Mouse (Mus musculus) limb, embryonic 13.5 days (tissue): ENCODE results near the gene Kcnj9. TPM values are rescaled to one million over a fixed set of nuclear protein-coding genes. Genes with fewer than 3 reads are reported as not detected.

Source experiments
- ATAC-seq: fragments of 200-750 bp; cut with Nextera tagmentation; 2 replicates; pipeline ENCODE4 v1.8.0; 2017; ENCODE audit warnings: low read depth, moderate number of reproducible peaks, moderate TSS enrichment; ENCODE audit not compliant: low FRiP score
- H3K27ac ChIP-seq: fragments of 300-500 bp; sonication (generic); 2 replicates; pipeline ENCODE4 v1.5.1; 2015; ENCODE audit warnings: inconsistent platforms, mild to moderate bottlenecking, moderate library complexity
- H3K27me3 ChIP-seq: fragments of 300-500 bp; sonication (generic); 2 replicates; pipeline ENCODE4 v1.6.1; 2015; ENCODE audit warnings: mild to moderate bottlenecking, inconsistent platforms
- H3K36me3 ChIP-seq: fragments of 300-500 bp; sonication (generic); 2 replicates; pipeline ENCODE4 v1.6.1; 2015; ENCODE audit warnings: inconsistent platforms, mild to moderate bottlenecking, moderate library complexity
- H3K4me1 ChIP-seq: fragments of 300-500 bp; sonication (generic); 2 replicates; pipeline ENCODE4 v1.6.1; 2015; ENCODE audit warnings: inconsistent platforms
- H3K4me2 ChIP-seq: fragments of 300-500 bp; sonication (generic); replicated peaks from 2 replicates; pipeline ENCODE4 v1.6.1; 2015; ENCODE audit warnings: inconsistent platforms, mild to moderate bottlenecking, moderate library complexity
- H3K4me3 ChIP-seq: fragments of 300-500 bp; sonication (generic); 2 replicates; pipeline ENCODE4 v1.5.1; 2015; ENCODE audit warnings: moderate library complexity, mild to moderate bottlenecking, inconsistent platforms
- H3K9ac ChIP-seq: fragments of 300-500 bp; sonication (generic); 2 replicates; pipeline ENCODE4 v1.6.1; 2015; ENCODE audit warnings: mild to moderate bottlenecking, inconsistent platforms
- H3K9me3 ChIP-seq: fragments of 300-500 bp; sonication (generic); 2 replicates; pipeline ENCODE4 v1.6.1; 2016; ENCODE audit warnings: inconsistent platforms
- WGBS: fragments of 180-500 bp; shearing (Covaris S2); methylation state at CpG from one replicate; pipeline ENCODE4 v1.1.7; 2015; 5-methylcytosine and 5-hydroxymethylcytosine counted together
- polyA plus RNA-seq: library from polyadenylated mRNA; unstranded; fragments of >200 nt; fragmentation: Nextera tagmentation; extraction: Ambion mirVana; gene quantifications from 2 replicates; pipeline ENCODE4 v1.2.1, GENCODE M21; 2015

Kcnj9 gene
- polyA plus RNA-seq, 1 experiment from 2014 or later, result 0.06 TPM

- peaks cover 7% of the 10 kb centered on the region for H3K4me1 ChIP-seq
- WGBS, result 32% methylated on average over 5 of the region's 5 CpGs
- H3K27ac ChIP-seq, result no peak overlapping the region
- no peak overlapping the region for H3K4me3 ChIP-seq
- ATAC-seq, result no peak
- no peak overlapping the region for H3K4me2 ChIP-seq
- H3K9ac ChIP-seq, result no peak overlapping the region; the same call in 1 of the 2 replicates
- H3K27me3 ChIP-seq, result peaks cover 16% of the 10 kb centered on the region
- H3K36me3 ChIP-seq, result peaks cover 41% of the 10 kb centered on the region
- H3K9me3 ChIP-seq, result no peaks in the 10 kb centered on the region
Observed at GRCm38 (mm10) chr1:172319921-172320411, 9.2 kb downstream of the Kcnj9 start.

GRCm38 (mm10) chr1:172319346-172319745, 9.8 kb downstream of the Kcnj9 start:
- ATAC-seq, result no peak
- Histone ChIP-seq H3K4me1 (peaks cover 7% of the 10 kb centered on the region), H3K4me2 (no peak overlapping the region), H3K27me3 (peaks cover 11% of the 10 kb centered on the region; the same call in 1 of the 2 replicates), H3K27ac (no peak overlapping the region), H3K9ac (no peak overlapping the region), H3K36me3 (peaks cover 41% of the 10 kb centered on the region), H3K9me3 (no peaks in the 10 kb centered on the region), H3K4me3 (no peak overlapping the region)
- WGBS, result 80% methylated on average over 7 of the region's 7 CpGs

GRCm38 (mm10) chr1:172318424-172319035, 10.6 kb downstream of the Kcnj9 start:
- 86% methylated on average over 19 of the region's 19 CpGs for WGBS
- no peak overlapping the region for H3K27ac ChIP-seq
- H3K4me3 ChIP-seq, result no peak overlapping the region
- H3K4me2 ChIP-seq, result no peak overlapping the region
- no peak overlapping the region for H3K9ac ChIP-seq
- ATAC-seq, result no peak
- 0 out of 2 replicates have a peak, but pooled peaks cover 7% of the 10 kb centered on the region for H3K27me3 ChIP-seq
- H3K9me3 ChIP-seq, result no peaks in the 10 kb centered on the region
- peaks cover 41% of the 10 kb centered on the region for H3K36me3 ChIP-seq
- H3K4me1 ChIP-seq, result peaks cover 12% of the 10 kb centered on the region

GRCm38 (mm10) chr1:172317946-172318345, 11.2 kb downstream of the Kcnj9 start:
- H3K36me3 ChIP-seq, result peaks cover 41% of the 10 kb centered on the region
- no peak overlapping the region for H3K4me2 ChIP-seq
- ATAC-seq, result no peak
- no peaks in the 10 kb centered on the region for H3K9me3 ChIP-seq
- 0 out of 2 replicates have a peak overlapping the region, but pooled peaks have one; percentile 35 for H3K9ac ChIP-seq
- 0 out of 2 replicates have a peak, but pooled peaks cover 2% of the 10 kb centered on the region for H3K27me3 ChIP-seq
- 73% methylated on average over 15 of the region's 15 CpGs for whole genome bisulfite sequencing
- H3K27ac ChIP-seq, result no peak overlapping the region
- peaks cover 18% of the 10 kb centered on the region for H3K4me1 ChIP-seq
- no peak overlapping the region for H3K4me3 ChIP-seq

- no peak for ATAC-seq
- Histone ChIP-seq H3K4me1 (peaks cover 21% of the 10 kb centered on the region), H3K27ac (no peak overlapping the region), H3K9ac (no peak overlapping the region), H3K4me2 (no peak overlapping the region), H3K27me3 (no peaks in the 10 kb centered on the region), H3K36me3 (peaks cover 41% of the 10 kb centered on the region), H3K9me3 (no peaks in the 10 kb centered on the region), H3K4me3 (no peak overlapping the region)
- 65% methylated on average over 18 of the region's 18 CpGs for WGBS
Observed at GRCm38 (mm10) chr1:172317431-172317830, 11.7 kb downstream of the Kcnj9 start.

GRCm38 (mm10) chr1:172314911-172315310, 14.2 kb downstream of the Kcnj9 start:
- WGBS, result 84% methylated on average over 3 of the region's 3 CpGs
- no peaks in the 10 kb centered on the region for H3K9me3 ChIP-seq
- no peaks in the 10 kb centered on the region for H3K27me3 ChIP-seq
- H3K27ac ChIP-seq, result no peak overlapping the region
- H3K4me1 ChIP-seq, result peaks cover 33% of the 10 kb centered on the region
- H3K4me3 ChIP-seq, result no peak overlapping the region
- peaks cover 30% of the 10 kb centered on the region for H3K36me3 ChIP-seq
- H3K4me2 ChIP-seq, result no peak overlapping the region
- no peak for ATAC-seq
- H3K9ac ChIP-seq, result no peak overlapping the region

- Histone ChIP-seq H3K4me2 (peak overlapping the region; percentile 93), H3K36me3 (peaks cover 21% of the 10 kb centered on the region), H3K9ac (peak overlapping the region; percentile 35; the same call in 1 of the 2 replicates), H3K4me1 (peaks cover 44% of the 10 kb centered on the region), H3K9me3 (no peaks in the 10 kb centered on the region), H3K27me3 (no peaks in the 10 kb centered on the region), H3K27ac (no peak overlapping the region), H3K4me3 (peak overlapping the region; percentile 63)
- 77% methylated on average over 10 of the region's 10 CpGs for WGBS
- no peak for ATAC-seq
Observed at GRCm38 (mm10) chr1:172313613-172314411, 15.3 kb downstream of the Kcnj9 start.

GRCm38 (mm10) chr1:172312768-172313561, 16.2 kb downstream of the Kcnj9 start:
- Histone ChIP-seq H3K4me2 (peak overlapping the region; percentile 93), H3K4me3 (peak overlapping the region; percentile 63), H3K27me3 (no peaks in the 10 kb centered on the region), H3K9ac (peak overlapping the region; percentile 73), H3K36me3 (peaks cover 12% of the 10 kb centered on the region), H3K4me1 (peaks cover 50% of the 10 kb centered on the region), H3K27ac (peak overlapping the region; percentile 33; the same call in 1 of the 2 replicates), H3K9me3 (no peaks in the 10 kb centered on the region)
- 17% methylated on average over 16 of the region's 16 CpGs for WGBS
- ATAC-seq, result no peak

- peak; percentile 74 for ATAC-seq
- Histone ChIP-seq H3K9ac (peak overlapping the region; percentile 73), H3K9me3 (no peaks in the 10 kb centered on the region), H3K4me3 (peak overlapping the region; percentile 63), H3K27me3 (no peaks in the 10 kb centered on the region), H3K27ac (peak overlapping the region; percentile 91), H3K36me3 (0 out of 2 replicates have a peak, but pooled peaks cover 4% of the 10 kb centered on the region), H3K4me1 (peaks cover 49% of the 10 kb centered on the region), H3K4me2 (peak overlapping the region; percentile 93)
- WGBS, result under 1% methylated on average over 43 of the region's 55 CpGs
Observed at GRCm38 (mm10) chr1:172311921-172312767, 17.0 kb downstream of the Kcnj9 start.

- H3K4me2 ChIP-seq, result peak overlapping the region; percentile 93
- 4% methylated on average over 23 of the region's 23 CpGs for WGBS
- H3K27ac ChIP-seq, result peak overlapping the region; percentile 91
- peak; percentile 26 for ATAC-seq
- peak overlapping the region; percentile 68 for H3K9ac ChIP-seq
- peaks cover 47% of the 10 kb centered on the region for H3K4me1 ChIP-seq
- no peaks in the 10 kb centered on the region for H3K9me3 ChIP-seq
- H3K36me3 ChIP-seq, result 0 out of 2 replicates have a peak, but pooled peaks cover 2% of the 10 kb centered on the region
- H3K4me3 ChIP-seq, result peak overlapping the region; percentile 63
- no peaks in the 10 kb centered on the region for H3K27me3 ChIP-seq
Observed at GRCm38 (mm10) chr1:172311248-172311906, 17.7 kb downstream of the Kcnj9 start.
